Mouse (Mus musculus): ENCODE data around the gene Setd5. TPM values are rescaled to one million over a fixed set of nuclear protein-coding genes. Genes with fewer than 3 reads are reported as not detected.

The Setd5 gene
- polyA plus RNA-seq, 1 experiment from 2014 or later, result 88.6 TPM

- Histone ChIP-seq H3K4me3 (ENCODE audit: low read depth, low read length) (no peak overlapping the region), H3K36me3 (ENCODE audit: control insufficient read depth, insufficient read depth, low read length) (no peaks in the 10 kb centered on the region), H3K9me3 (ENCODE audit: control insufficient read depth, low read length) (no peaks in the 10 kb centered on the region), H3K27ac (ENCODE audit: low read depth, low read length) (no peak overlapping the region), H3K27me3 (ENCODE audit: control insufficient read depth, insufficient read depth, low read length) (no peaks in the 10 kb centered on the region), H3K4me1 (replicated peaks; ENCODE audit: control insufficient read depth, insufficient read depth, low read length) (peaks cover 2% of the 10 kb centered on the region; the same call in 1 of the 2 replicates), H3K4me2 (ENCODE audit: low read depth, low read length, severe bottlenecking) (no peak overlapping the region), H3K9ac (ENCODE audit: low read length) (no peak overlapping the region)
- WGBS, result 66% methylated on average over 4 of the region's 4 CpGs
- ATAC-seq (replicated peaks; ENCODE audit: low FRiP score) (no peak), DNase-seq (ENCODE audit: low spot score) (no peak)
Measured at GRCm38 (mm10) chr6:113036463-113037175, 40.5 kb upstream of the Setd5 start.

- Histone ChIP-seq H3K9me3 (ENCODE audit: control insufficient read depth, low read length) (no peaks in the 10 kb centered on the region), H3K4me2 (ENCODE audit: low read depth, low read length, severe bottlenecking) (peak overlapping the region; percentile 38; the same call in 1 of the 2 replicates), H3K4me1 (replicated peaks; ENCODE audit: control insufficient read depth, insufficient read depth, low read length) (peaks cover 2% of the 10 kb centered on the region; the same call in 1 of the 2 replicates), H3K27ac (ENCODE audit: low read depth, low read length) (no peak overlapping the region), H3K9ac (ENCODE audit: low read length) (peak overlapping the region; percentile 41; the same call in 1 of the 2 replicates), H3K27me3 (ENCODE audit: control insufficient read depth, insufficient read depth, low read length) (no peaks in the 10 kb centered on the region), H3K4me3 (ENCODE audit: low read depth, low read length) (no peak overlapping the region), H3K36me3 (ENCODE audit: control insufficient read depth, insufficient read depth, low read length) (no peaks in the 10 kb centered on the region)
- WGBS, result 13% methylated on average over 19 of the region's 19 CpGs
- DNase-seq (ENCODE audit: low spot score) (peak; percentile 74), ATAC-seq (replicated peaks; ENCODE audit: low FRiP score) (peak; percentile 72)
Measured at GRCm38 (mm10) chr6:113037946-113038734, 39.0 kb upstream of the Setd5 start.

GRCm38 (mm10) chr6:113038735-113039058 lies 38.5 kb upstream of the Setd5 start:
- no peak overlapping the region for H3K4me3 ChIP-seq (ENCODE audit: low read depth, low read length)
- no peaks in the 10 kb centered on the region for H3K9me3 ChIP-seq (ENCODE audit: control insufficient read depth, low read length)
- peaks cover 2% of the 10 kb centered on the region; the same call in 1 of the 2 replicates for H3K4me1 ChIP-seq (replicated peaks; ENCODE audit: control insufficient read depth, insufficient read depth, low read length)
- H3K36me3 ChIP-seq (ENCODE audit: control insufficient read depth, insufficient read depth, low read length), result no peaks in the 10 kb centered on the region
- H3K27me3 ChIP-seq (ENCODE audit: control insufficient read depth, insufficient read depth, low read length), result no peaks in the 10 kb centered on the region
- H3K9ac ChIP-seq (ENCODE audit: low read length), result peak overlapping the region; percentile 41; the same call in 1 of the 2 replicates
- no peak for ATAC-seq (replicated peaks; ENCODE audit: low FRiP score)
- H3K27ac ChIP-seq (ENCODE audit: low read depth, low read length), result no peak overlapping the region
- WGBS, result 57% methylated on average over 5 of the region's 5 CpGs
- H3K4me2 ChIP-seq (ENCODE audit: low read depth, low read length, severe bottlenecking), result peak overlapping the region; percentile 38; the same call in 1 of the 2 replicates
- no peak for DNase-seq (ENCODE audit: low spot score)

GRCm38 (mm10) chr6:113040319-113040718 lies 36.8 kb upstream of the Setd5 start:
- H3K9ac ChIP-seq (ENCODE audit: low read length), result no peak overlapping the region
- WGBS, result 86% methylated on average over 2 of the region's 2 CpGs
- no peak overlapping the region for H3K4me2 ChIP-seq (ENCODE audit: low read depth, low read length, severe bottlenecking)
- no peak overlapping the region for H3K27ac ChIP-seq (ENCODE audit: low read depth, low read length)
- no peaks in the 10 kb centered on the region for H3K27me3 ChIP-seq (ENCODE audit: control insufficient read depth, insufficient read depth, low read length)
- no peak overlapping the region for H3K4me3 ChIP-seq (ENCODE audit: low read depth, low read length)
- H3K4me1 ChIP-seq (replicated peaks; ENCODE audit: control insufficient read depth, insufficient read depth, low read length), result peaks cover 2% of the 10 kb centered on the region; the same call in 1 of the 2 replicates
- DNase-seq (ENCODE audit: low spot score) (no peak), ATAC-seq (replicated peaks; ENCODE audit: low FRiP score) (no peak)
- no peaks in the 10 kb centered on the region for H3K36me3 ChIP-seq (ENCODE audit: control insufficient read depth, insufficient read depth, low read length)
- no peaks in the 10 kb centered on the region for H3K9me3 ChIP-seq (ENCODE audit: control insufficient read depth, low read length)

DNA sequence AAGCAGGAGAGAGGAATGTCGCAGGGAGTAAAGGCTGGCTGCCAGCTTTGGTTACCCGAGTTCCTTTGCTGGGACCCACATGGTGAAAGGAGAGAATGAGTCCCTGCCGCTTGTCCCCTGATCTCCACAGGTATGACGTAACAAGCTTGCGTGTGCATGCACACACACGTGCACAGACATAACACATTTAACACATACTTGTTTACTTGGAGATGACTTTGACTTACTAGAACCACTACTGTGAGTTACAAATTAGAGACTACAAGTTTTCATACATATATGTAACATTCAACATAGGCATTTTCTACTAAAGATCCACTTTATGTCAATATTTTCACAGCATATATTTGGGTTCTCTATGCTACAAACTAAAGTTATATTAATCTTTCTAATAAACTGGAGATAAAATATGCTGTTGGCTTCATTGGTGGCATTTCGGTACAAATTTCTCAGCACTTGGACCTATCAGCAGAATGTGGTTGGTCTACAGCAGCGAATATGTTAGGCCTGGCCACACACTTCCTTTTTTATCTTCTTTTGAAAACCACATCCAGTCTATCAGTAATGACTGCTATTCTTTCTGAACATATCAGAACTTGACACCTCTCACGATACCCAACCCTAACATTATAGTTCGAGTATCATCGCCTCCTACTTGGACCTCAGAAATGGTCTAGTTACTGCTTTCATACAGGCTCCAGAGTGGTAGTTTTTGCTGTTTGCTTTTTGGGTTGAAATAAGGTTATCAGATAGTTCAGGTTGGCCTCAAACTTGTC lies 35.8 kb upstream of the Setd5 start:
- Histone ChIP-seq H3K4me1 (replicated peaks; ENCODE audit: control insufficient read depth, insufficient read depth, low read length) (peaks cover 2% of the 10 kb centered on the region; the same call in 1 of the 2 replicates), H3K9me3 (ENCODE audit: control insufficient read depth, low read length) (no peaks in the 10 kb centered on the region), H3K4me3 (ENCODE audit: low read depth, low read length) (no peak overlapping the region), H3K27ac (ENCODE audit: low read depth, low read length) (no peak overlapping the region), H3K27me3 (ENCODE audit: control insufficient read depth, insufficient read depth, low read length) (no peaks in the 10 kb centered on the region), H3K36me3 (ENCODE audit: control insufficient read depth, insufficient read depth, low read length) (no peaks in the 10 kb centered on the region), H3K4me2 (ENCODE audit: low read depth, low read length, severe bottlenecking) (no peak overlapping the region), H3K9ac (ENCODE audit: low read length) (no peak overlapping the region)
- 89% methylated on average over 11 of the region's 11 CpGs for WGBS
- DNase-seq (ENCODE audit: low spot score), result no peak
- no peak for ATAC-seq (replicated peaks; ENCODE audit: low FRiP score)

DNA sequence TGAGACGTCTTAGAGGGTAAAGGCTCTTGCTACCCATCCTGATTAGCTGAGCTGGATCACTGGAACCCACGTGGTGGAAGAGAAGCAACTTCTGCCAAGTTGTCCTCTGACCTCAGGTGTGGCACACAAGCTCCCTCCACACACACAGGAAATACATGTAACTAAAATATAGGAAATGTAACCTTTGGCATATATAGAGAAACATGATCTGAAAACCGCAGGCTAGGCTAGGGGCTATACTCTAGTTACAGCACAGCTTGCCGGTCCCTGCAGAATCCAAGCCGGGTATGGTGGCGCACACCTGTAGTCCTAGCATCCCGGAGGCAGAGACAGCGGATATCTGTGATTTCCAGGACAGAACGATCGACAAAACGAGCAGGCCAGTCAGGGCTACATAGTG lies 31.6 kb upstream of the Setd5 start:
- Histone ChIP-seq H3K36me3 (ENCODE audit: control insufficient read depth, insufficient read depth, low read length) (no peaks in the 10 kb centered on the region; the same call in 1 of the 2 replicates), H3K4me1 (replicated peaks; ENCODE audit: control insufficient read depth, insufficient read depth, low read length) (no peaks in the 10 kb centered on the region; the same call in 1 of the 2 replicates), H3K4me3 (ENCODE audit: low read depth, low read length) (peak overlapping the region; percentile 80), H3K27me3 (ENCODE audit: control insufficient read depth, insufficient read depth, low read length) (no peaks in the 10 kb centered on the region), H3K9ac (ENCODE audit: low read length) (peak overlapping the region; percentile 78), H3K27ac (ENCODE audit: low read depth, low read length) (peak overlapping the region; percentile 79), H3K4me2 (ENCODE audit: low read depth, low read length, severe bottlenecking) (peak overlapping the region; percentile 91), H3K9me3 (ENCODE audit: control insufficient read depth, low read length) (no peaks in the 10 kb centered on the region)
- DNase-seq (ENCODE audit: low spot score) (no peak), ATAC-seq (replicated peaks; ENCODE audit: low FRiP score) (peak; percentile 58)
- 1% methylated on average over 11 of the region's 11 CpGs for WGBS

GRCm38 (mm10) chr6:113046041-113046975 lies 30.9 kb upstream of the Setd5 start, which contains the start of gene Thumpd3:
Thumpd3 (plus strand) TSS chr6:113046225.
- no peaks in the 10 kb centered on the region for H3K9me3 ChIP-seq (ENCODE audit: control insufficient read depth, low read length)
- H3K36me3 ChIP-seq (ENCODE audit: control insufficient read depth, insufficient read depth, low read length), result peaks cover 4% of the 10 kb centered on the region; the same call in 1 of the 2 replicates
- H3K4me1 ChIP-seq (replicated peaks; ENCODE audit: control insufficient read depth, insufficient read depth, low read length), result no peaks in the 10 kb centered on the region; the same call in 1 of the 2 replicates
- H3K9ac ChIP-seq (ENCODE audit: low read length), result peak within 1 kb of the TSS; percentile 78
- H3K27ac ChIP-seq (ENCODE audit: low read depth, low read length), result peak within 1 kb of the TSS; percentile 79
- peak; percentile 99 for ATAC-seq (replicated peaks; ENCODE audit: low FRiP score)
- peak; percentile 99 for DNase-seq (ENCODE audit: low spot score)
- under 1% methylated on average over 58 of the region's 59 CpGs for WGBS
- H3K27me3 ChIP-seq (ENCODE audit: control insufficient read depth, insufficient read depth, low read length), result no peaks in the 10 kb centered on the region
- peak within 1 kb of the TSS; percentile 91 for H3K4me2 ChIP-seq (ENCODE audit: low read depth, low read length, severe bottlenecking)
- H3K4me3 ChIP-seq (ENCODE audit: low read depth, low read length), result peak within 1 kb of the TSS; percentile 80

Measured in forebrain, embryonic 11.5 days (tissue).